8 mouse cellular contexts compared by ENCODE assay signal in genomic region chr4:154236893-154237292, GRCm38 (mm10).
DNase-seq lines count a peak whose midpoint lies in the region; ATAC-seq and TF ChIP-seq lines count a peak whose summit lies in the region.

No protein-coding gene starts in this region.

- no peak for TF ChIP-seq CTCF in left cerebral cortex, adult 2 months (IDR thresholded peaks at IDR 0.05)

- peak overlapping the region; percentile 67 for H3K4me2 ChIP-seq in heart, embryonic 13.5 days
- peak overlapping the region; percentile 43 for H3K4me2 ChIP-seq in forebrain, embryonic 16.5 days (ENCODE audit: low read length)
- peak overlapping the region; percentile 48 for H3K4me2 ChIP-seq in limb, embryonic 15.5 days

- peaks cover 12% of the 10 kb centered on the region for H3K27me3 ChIP-seq in heart, embryonic 13.5 days (replicated peaks)
- no peaks in the 10 kb centered on the region for H3K27me3 ChIP-seq in forebrain, embryonic 16.5 days (replicated peaks; ENCODE audit: control insufficient read depth, insufficient read depth, low read length)
- H3K27me3 ChIP-seq in limb, embryonic 15.5 days, result no peaks in the 10 kb centered on the region

- H3K9me3 ChIP-seq in heart, embryonic 13.5 days, result no peaks in the 10 kb centered on the region
- H3K9me3 ChIP-seq in forebrain, embryonic 16.5 days (ENCODE audit: control insufficient read depth, low read length), result no peaks in the 10 kb centered on the region
- H3K9me3 ChIP-seq in limb, embryonic 15.5 days, result no peaks in the 10 kb centered on the region

- H3K36me3 ChIP-seq in heart, embryonic 13.5 days, result no peaks in the 10 kb centered on the region
- no peaks in the 10 kb centered on the region for H3K36me3 ChIP-seq in forebrain, embryonic 16.5 days (ENCODE audit: control insufficient read depth, insufficient read depth)
- H3K36me3 ChIP-seq in limb, embryonic 15.5 days, result no peaks in the 10 kb centered on the region

- intact Hi-C loops in heart, postnatal 36 days (cut with DNase I), result no loop called here
- intact Hi-C loops in left cerebral cortex, adult 2 months (cut with DNase I), result no loop called here
- intact Hi-C loops in gastrocnemius, postnatal 14 days (cut with DNase I; ENCODE audit: low total_unique reads), result no loop called here

- H3K4me3 ChIP-seq in heart, embryonic 13.5 days, result peak overlapping the region; percentile 36
- H3K4me3 ChIP-seq in forebrain, embryonic 16.5 days (replicated peaks; ENCODE audit: low read length), result 0 out of 2 replicates have a peak overlapping the region, but pooled peaks have one; percentile 12
- H3K4me3 ChIP-seq in limb, embryonic 15.5 days, result peak overlapping the region; percentile 38
- H3K4me3 ChIP-seq in left cerebral cortex, adult 2 months, result no peak overlapping the region

- WGBS in heart, embryonic 13.5 days, result 14% methylated on average over 10 of the region's 10 CpGs
- WGBS in forebrain, embryonic 16.5 days, result 5% methylated on average over 10 of the region's 10 CpGs
- 10% methylated on average over 10 of the region's 10 CpGs for WGBS in limb, embryonic 15.5 days

- peak overlapping the region; percentile 72 for H3K9ac ChIP-seq in heart, embryonic 13.5 days
- no peak overlapping the region; the same call in 1 of the 2 replicates for H3K9ac ChIP-seq in forebrain, embryonic 16.5 days (replicated peaks; ENCODE audit: low read depth, low read length)
- no peak overlapping the region for H3K9ac ChIP-seq in limb, embryonic 15.5 days

- H3K4me1 ChIP-seq in heart, embryonic 13.5 days, result peaks cover 63% of the 10 kb centered on the region
- H3K4me1 ChIP-seq in forebrain, embryonic 16.5 days (replicated peaks; ENCODE audit: control insufficient read depth, insufficient read depth, low read length), result peaks cover 12% of the 10 kb centered on the region
- peaks cover 89% of the 10 kb centered on the region for H3K4me1 ChIP-seq in limb, embryonic 15.5 days

- H3K27ac ChIP-seq in heart, embryonic 13.5 days (replicated peaks), result peak overlapping the region; percentile 16; the same call in 1 of the 2 replicates
- H3K27ac ChIP-seq in forebrain, embryonic 16.5 days (ENCODE audit: low read length), result no peak overlapping the region
- peak overlapping the region; percentile 81 for H3K27ac ChIP-seq in limb, embryonic 15.5 days
- no peak overlapping the region for H3K27ac ChIP-seq in left cerebral cortex, adult 2 months

- ATAC-seq in heart, embryonic 13.5 days (ENCODE audit: extremely low read depth, insufficient number of reproducible peaks, low FRiP score, low TSS enrichment), result no peak
- ATAC-seq in forebrain, embryonic 16.5 days, result 0 out of 2 replicates have a peak, but pooled peaks have one; percentile 8
- ATAC-seq in limb, embryonic 15.5 days (ENCODE audit: insufficient number of reproducible peaks, low FRiP score, low TSS enrichment, low read depth), result peak; percentile 25; the same call in 1 of the 2 replicates

- DNase-seq in heart, postnatal 36 days, result no peak
- DNase-seq in ZHBTc4 (ENCODE audit: low read depth, low spot score), result peak; percentile 19
- no peak for DNase-seq in left cerebral cortex, adult 2 months (ENCODE audit: extremely low spot score in 1 of 2, low spot score in 2 of 2)
- no peak for DNase-seq in gastrocnemius, postnatal 14 days
- no peak for DNase-seq in right cerebral cortex, adult 18-20 months

Comparison
In these comparisons a context has a peak if more than half of its experiments do, and no peak if none do; other contexts are left out.
1. H3K27ac ChIP-seq: peak in heart, embryonic 13.5 days (single experiment) and limb, embryonic 15.5 days (single experiment); none in forebrain, embryonic 16.5 days (single experiment) and left cerebral cortex, adult 2 months (single experiment).
2. Peak in every context shown above with its lines, with median percentiles within 50 percentile points of each other: H3K4me2 ChIP-seq.